15 mouse cellular contexts compared by ENCODE assay signal in the genomic region with DNA sequence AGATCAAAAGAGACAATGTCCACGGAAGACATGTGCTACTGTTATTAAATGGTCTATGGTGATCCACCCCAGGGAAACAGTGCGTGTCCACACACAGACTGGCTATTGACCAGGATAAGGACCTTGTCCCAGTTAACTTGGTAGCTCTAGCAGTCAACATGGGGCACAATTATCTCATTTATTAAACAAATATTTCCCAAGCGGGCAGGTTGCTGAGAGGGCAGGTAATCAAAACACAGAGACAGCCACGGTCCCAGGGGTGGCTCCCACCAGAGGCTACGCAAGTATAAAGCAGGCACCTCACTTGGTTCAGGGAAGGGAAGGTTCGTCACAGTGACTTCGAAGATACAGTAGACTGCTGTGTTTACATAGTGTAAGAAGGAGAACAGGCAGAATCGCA.
DNase-seq lines count a peak whose midpoint lies in the region; ATAC-seq and TF ChIP-seq lines count a peak whose summit lies in the region.
"Had no signal": no experiment of that assay in that cellular context is flagged by ENCODE, and none has a peak within 500 bp of the region (broad histone marks: within the 10 kb centered on the region; RNA-seq: fewer than 3 reads in every experiment).

No protein-coding gene starts in this region.

- TF ChIP-seq POLR2A in liver, adult 2 months (IDR thresholded peaks at IDR 0.05; ENCODE audit: extremely low read depth, insufficient read depth, low read length): no peak

- peaks cover 14% of the 10 kb centered on the region for H3K4me1 ChIP-seq in liver, adult 2 months (ENCODE audit: control insufficient read depth, insufficient read depth, low read length)
- H3K4me1 ChIP-seq in liver, embryonic 11.5 days (replicated peaks; ENCODE audit: control insufficient read depth, insufficient read depth, low read length): 0 out of 2 replicates have a peak, but pooled peaks cover 3% of the 10 kb centered on the region
- H3K4me1 ChIP-seq in midbrain, embryonic 10.5 days: peaks cover 32% of the 10 kb centered on the region
- H3K4me1 ChIP-seq in midbrain, embryonic 11.5 days (ENCODE audit: control insufficient read depth, insufficient read depth, low read length): peaks cover 6% of the 10 kb centered on the region; the same call in 1 of the 2 replicates
- H3K4me1 ChIP-seq in limb, embryonic 10.5 days: peaks cover 21% of the 10 kb centered on the region
- H3K4me1 ChIP-seq: embryonic facial prominence, embryonic 13.5 days had no signal

- H3K9me3 ChIP-seq in liver, embryonic 11.5 days (ENCODE audit: control insufficient read depth, low read length): no peaks in the 10 kb centered on the region
- no peaks in the 10 kb centered on the region for H3K9me3 ChIP-seq in midbrain, embryonic 10.5 days (replicated peaks)
- H3K9me3 ChIP-seq in midbrain, embryonic 11.5 days (ENCODE audit: control insufficient read depth, low read length): no peaks in the 10 kb centered on the region
- H3K9me3 ChIP-seq in limb, embryonic 10.5 days (replicated peaks): no peaks in the 10 kb centered on the region
- H3K9me3 ChIP-seq: embryonic facial prominence, embryonic 13.5 days; forebrain, embryonic 13.5 days; G1E; heart, embryonic 13.5 days had no signal

- H3K9ac ChIP-seq in liver, adult 2 months (ENCODE audit: low read depth, low read length): peak overlapping the region; percentile 34
- H3K9ac ChIP-seq in liver, embryonic 11.5 days (ENCODE audit: low read depth, low read length): no peak overlapping the region
- no peak overlapping the region for H3K9ac ChIP-seq in midbrain, embryonic 11.5 days (ENCODE audit: low read length)
- H3K9ac ChIP-seq: embryonic facial prominence, embryonic 13.5 days; forebrain, embryonic 13.5 days; forebrain, postnatal 0 days; heart, embryonic 13.5 days had no signal

- ATAC-seq in liver, embryonic 11.5 days (replicated peaks; ENCODE audit: low FRiP score): no peak
- ATAC-seq in midbrain, embryonic 11.5 days (ENCODE audit: low FRiP score): no peak
- ATAC-seq: forebrain, embryonic 13.5 days had no signal

- no peak overlapping the region for H3K4me3 ChIP-seq in liver, adult 2 months (ENCODE audit: insufficient read depth, low read depth, low read length)
- no peak overlapping the region for H3K4me3 ChIP-seq in liver, embryonic 11.5 days (ENCODE audit: low read depth, low read length)
- no peak overlapping the region for H3K4me3 ChIP-seq in midbrain, embryonic 10.5 days
- no peak overlapping the region for H3K4me3 ChIP-seq in midbrain, embryonic 11.5 days (ENCODE audit: low read depth, low read length)
- no peak overlapping the region for H3K4me3 ChIP-seq in limb, embryonic 10.5 days
- H3K4me3 ChIP-seq: embryonic facial prominence, embryonic 13.5 days; forebrain, embryonic 13.5 days; heart, embryonic 13.5 days had no signal

- DNase-seq in liver, adult 2 months (ENCODE audit: extremely low read depth, low read depth, low spot score): peak; percentile 92
- no peak for DNase-seq in liver, embryonic 11.5 days (ENCODE audit: low spot score)
- no peak for DNase-seq in midbrain, embryonic 10.5 days (ENCODE audit: low spot score)
- DNase-seq in midbrain, embryonic 11.5 days (ENCODE audit: low spot score, missing footprints): no peak
- no peak for DNase-seq in limb, embryonic 10.5 days (ENCODE audit: low spot score)
- DNase-seq in thymus, postnatal 4 days: no peak
- no peak for DNase-seq in adrenal gland, adult 8-10 months
- DNase-seq: adrenal gland, postnatal 10 days; forebrain, postnatal 0 days; gastrocnemius, postnatal 36 days had no signal

- no peak overlapping the region for H3K4me2 ChIP-seq in liver, embryonic 11.5 days
- no peak overlapping the region for H3K4me2 ChIP-seq in midbrain, embryonic 11.5 days
- H3K4me2 ChIP-seq: embryonic facial prominence, embryonic 13.5 days; forebrain, embryonic 13.5 days; heart, embryonic 13.5 days had no signal

- TF ChIP-seq CTCF in liver, adult 2 months (IDR thresholded peaks at IDR 0.05; ENCODE audit: low read depth, low read length): no peak

- WGBS in liver, adult 2 months: 23% methylated on average over 8 of the region's 8 CpGs
- 74% methylated on average over 8 of the region's 8 CpGs for WGBS in liver, embryonic 11.5 days
- 68% methylated on average over 8 of the region's 8 CpGs for WGBS in midbrain, embryonic 10.5 days
- 71% methylated on average over 8 of the region's 8 CpGs for WGBS in midbrain, embryonic 11.5 days
- WGBS in limb, embryonic 10.5 days: 84% methylated on average over 8 of the region's 8 CpGs

- no peaks in the 10 kb centered on the region for H3K79me2 ChIP-seq in liver, adult 2 months (ENCODE audit: control insufficient read depth, insufficient read depth, low read length)

- peak overlapping the region; percentile 56 for H3K27ac ChIP-seq in liver, adult 2 months (replicated peaks; ENCODE audit: insufficient read depth, low read depth, low read length)
- H3K27ac ChIP-seq in liver, embryonic 11.5 days (ENCODE audit: low read depth, low read length): no peak overlapping the region
- H3K27ac ChIP-seq in midbrain, embryonic 10.5 days (replicated peaks): 0 out of 2 replicates have a peak overlapping the region, but pooled peaks have one; percentile 72
- no peak overlapping the region for H3K27ac ChIP-seq in midbrain, embryonic 11.5 days (ENCODE audit: low read depth, low read length)
- 0 out of 2 replicates have a peak overlapping the region, but pooled peaks have one; percentile 7 for H3K27ac ChIP-seq in limb, embryonic 10.5 days
- H3K27ac ChIP-seq: embryonic facial prominence, embryonic 13.5 days; forebrain, embryonic 13.5 days; heart, embryonic 13.5 days; hindbrain, postnatal 0 days had no signal

- H3K36me3 ChIP-seq in liver, adult 2 months (ENCODE audit: control insufficient read depth, insufficient read depth, low read length): no peaks in the 10 kb centered on the region
- H3K36me3 ChIP-seq in liver, embryonic 11.5 days (ENCODE audit: control insufficient read depth, insufficient read depth, low read length): no peaks in the 10 kb centered on the region
- no peaks in the 10 kb centered on the region for H3K36me3 ChIP-seq in midbrain, embryonic 10.5 days
- no peaks in the 10 kb centered on the region for H3K36me3 ChIP-seq in midbrain, embryonic 11.5 days (ENCODE audit: control insufficient read depth, insufficient read depth, low read length)
- no peaks in the 10 kb centered on the region for H3K36me3 ChIP-seq in limb, embryonic 10.5 days
- H3K36me3 ChIP-seq: embryonic facial prominence, embryonic 13.5 days; G1E; heart, embryonic 13.5 days had no signal

- H3K27me3 ChIP-seq in liver, adult 2 months (ENCODE audit: control insufficient read depth, insufficient read depth, low read length): no peaks in the 10 kb centered on the region
- no peaks in the 10 kb centered on the region; the same call in 1 of the 2 replicates for H3K27me3 ChIP-seq in liver, embryonic 11.5 days (replicated peaks; ENCODE audit: control insufficient read depth, insufficient read depth, low read length)
- H3K27me3 ChIP-seq in midbrain, embryonic 10.5 days (ENCODE audit: low read depth, poor library complexity, severe bottlenecking): peaks cover 65% of the 10 kb centered on the region
- H3K27me3 ChIP-seq in midbrain, embryonic 11.5 days (ENCODE audit: control insufficient read depth, insufficient read depth, low read length): peaks cover 13% of the 10 kb centered on the region
- H3K27me3 ChIP-seq in limb, embryonic 10.5 days (ENCODE audit: low read depth, poor library complexity, severe bottlenecking): peaks cover 40% of the 10 kb centered on the region
- H3K27me3 ChIP-seq: embryonic facial prominence, embryonic 13.5 days had no signal

Comparison
In these comparisons a context has a peak if more than half of its experiments do, and no peak if none do; other contexts are left out.
1. H3K27ac ChIP-seq: peak in liver, adult 2 months (single experiment), midbrain, embryonic 10.5 days (single experiment) and limb, embryonic 10.5 days (single experiment); none in liver, embryonic 11.5 days (single experiment) and midbrain, embryonic 11.5 days (single experiment).